Mouse (Mus musculus) gastrocnemius, adult 8-10 months (tissue): ENCODE measurements around the gene Umod. TPM values are rescaled to one million over a fixed set of nuclear protein-coding genes. Genes with fewer than 3 reads are reported as not detected.

Source experiments
- DNase-seq, 2 experiments: peaks; one replicate each; pipeline ENCODE4 v3.0.0; 2022; ENCODE audit warnings: low spot score in 2 of 2
- total RNA-seq, 4 experiments: library from RNA; stranded (reverse); gene quantifications; 2 replicates each; pipeline ENCODE4 v1.2.4; 2022

The Umod gene
- total RNA-seq, 4 experiments from 2014 or later = not detected

- DNase-seq = no peak
These were observed 37.1 kb downstream of the Umod start for GRCm38 (mm10) chr7:119441938-119442337.

GRCm38 (mm10) chr7:119427180-119427616 lies 51.9 kb downstream of the Umod start:
- DNase-seq = no peak

- no peak for DNase-seq
These were observed 58.4 kb downstream of the Umod start for GRCm38 (mm10) chr7:119420730-119421129.

- no peak for DNase-seq
These were observed 60.6 kb downstream of the Umod start for GRCm38 (mm10) chr7:119418523-119418922.

Other genes with a start within 250 kb of the Umod start
- gene Gp2, start 20.0 kb downstream of the Umod start, total RNA-seq = not detected
- 1 to 10 TPM in 2 of 4 experiments, under 1 TPM in 2; 0.48 to 2.5 (median 1.4) TPM for gene Acsm5, start 40.2 kb upstream of the Umod start, total RNA-seq
- gene Pdilt, start 44.2 kb upstream of the Umod start, total RNA-seq = not detected
- gene Acsm2, start 75.1 kb upstream of the Umod start, total RNA-seq = not detected
- under 1 TPM; 0.19 to 0.88 (median 0.58) TPM for gene Acsm1, start 127.7 kb upstream of the Umod start, total RNA-seq
- gene Acsm4, start 210.7 kb upstream of the Umod start, total RNA-seq = not detected
- gene Thumpd1, start 241.5 kb upstream of the Umod start, total RNA-seq = 10 to 100 TPM; 16.1 to 22.1 (median 19.4) TPM